Mouse (Mus musculus): ENCODE measurements around the gene Ptbp1. TPM values are rescaled to one million over a fixed set of nuclear protein-coding genes. Genes with fewer than 3 reads are reported as not detected.
"Not testable (repeated sequence)": the region's sequence is repeated elsewhere in the genome, so short reads cannot be mapped to it uniquely, and the experiment has no call there.

Ptbp1 gene
- total and polyA plus RNA-seq, 3 experiments: 43.9 to 51.8 (median 47.5) TPM

DNA sequence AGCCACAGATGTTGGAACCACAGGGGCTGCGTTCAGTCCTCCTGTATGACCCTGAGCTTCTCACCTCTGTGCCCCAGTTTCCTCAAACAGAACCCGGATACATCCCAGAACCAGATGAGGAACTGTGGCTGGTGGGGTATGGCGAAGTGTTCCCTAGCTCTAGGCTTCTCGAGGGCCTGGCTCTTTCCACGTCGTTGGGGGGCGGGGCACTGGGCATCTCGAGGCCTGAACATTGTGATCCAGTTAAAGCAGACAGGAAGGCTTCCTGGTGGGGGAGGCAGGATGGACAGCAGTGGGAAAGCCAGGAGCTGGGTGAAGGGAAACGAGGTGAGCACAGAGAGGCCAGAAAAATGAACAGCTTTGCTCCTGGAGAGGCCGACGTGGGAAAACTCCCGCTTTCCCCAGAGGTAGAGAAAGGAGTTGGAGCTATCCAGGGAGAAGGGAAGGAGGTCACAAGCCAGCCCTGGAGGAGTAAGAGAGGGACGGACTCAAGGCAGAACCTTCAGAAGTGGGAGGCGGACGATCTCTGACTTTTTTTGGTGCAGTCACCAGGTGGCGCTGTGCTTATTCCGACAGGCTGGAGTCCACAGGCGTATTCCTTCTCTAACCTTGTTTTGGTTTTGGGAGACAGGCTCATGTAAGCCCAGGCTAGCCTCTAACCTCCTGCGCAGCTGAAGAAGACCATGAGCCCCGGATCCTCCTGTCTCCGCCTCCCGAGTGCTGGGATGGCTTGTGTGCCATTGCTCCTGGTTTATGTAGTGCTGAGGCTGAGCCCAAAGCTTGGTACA is 29.3 kb downstream of the Ptbp1 start:
- Histone ChIP-seq H3K27ac (no peak overlapping the region; the same call in 1 of the 2 replicates), H3K4me1 (ENCODE audit: control insufficient read depth, insufficient read depth, low read length) (no peaks in the 10 kb centered on the region), H3K36me3 (ENCODE audit: control insufficient read depth, insufficient read depth, low read length) (no peaks in the 10 kb centered on the region), H3K27me3 (ENCODE audit: control insufficient read depth, insufficient read depth, low read length) (no peaks in the 10 kb centered on the region), H3K79me2 (replicated peaks; ENCODE audit: control insufficient read depth, insufficient read depth, low read length) (no peaks in the 10 kb centered on the region), H3K4me3 (no peak overlapping the region), H3K9ac (ENCODE audit: low read depth, low read length) (no peak overlapping the region)
- TF ChIP-seq POLR2A (IDR thresholded peaks at IDR 0.05; ENCODE audit: insufficient read depth, low read depth, low read length): no peak
- peak; percentile 91 for TF ChIP-seq CTCF (IDR thresholded peaks at IDR 0.05)
- TF ChIP-seq EP300 (IDR thresholded peaks at IDR 0.05; ENCODE audit: insufficient read depth, low read depth, low read length): peak; percentile 66; the same call in 1 of the 2 replicates
- DNase-seq: peak; percentile 76 to 84
- intact Hi-C loops (cut with DNase I): loop anchor here (1.0 to 5.0 kb wide), 3 partner anchors 27 to 51 kb away; no protein-coding TSS in a partner anchor
- 23% methylated on average over 22 of the region's 22 CpGs for WGBS

DNA sequence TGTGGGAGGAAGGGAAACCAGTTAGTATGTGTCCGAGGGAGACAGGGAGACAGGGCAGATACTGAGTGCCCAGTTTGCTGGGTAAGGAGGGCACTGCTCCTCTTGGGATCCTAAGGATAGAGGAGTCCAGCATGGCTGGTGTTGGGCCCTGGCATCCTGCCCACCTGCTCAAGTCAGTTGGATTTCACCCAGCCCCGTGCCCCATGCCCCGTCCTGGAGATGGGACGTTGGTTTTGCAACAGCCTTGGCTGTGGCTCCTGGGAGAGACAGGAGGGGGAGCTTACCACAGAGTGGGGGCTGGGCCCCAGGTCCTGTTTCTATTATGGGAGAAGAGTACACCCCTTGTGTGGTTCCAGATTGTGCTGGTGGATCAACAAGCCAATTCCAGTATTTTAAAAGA is 30.2 kb downstream of the Ptbp1 start:
- Histone ChIP-seq H3K27ac (no peak overlapping the region; the same call in 1 of the 2 replicates), H3K79me2 (replicated peaks; ENCODE audit: control insufficient read depth, insufficient read depth, low read length) (no peaks in the 10 kb centered on the region), H3K36me3 (ENCODE audit: control insufficient read depth, insufficient read depth, low read length) (no peaks in the 10 kb centered on the region), H3K9ac (ENCODE audit: low read depth, low read length) (no peak overlapping the region), H3K4me3 (no peak overlapping the region), H3K27me3 (ENCODE audit: control insufficient read depth, insufficient read depth, low read length) (no peaks in the 10 kb centered on the region), H3K4me1 (ENCODE audit: control insufficient read depth, insufficient read depth, low read length) (no peaks in the 10 kb centered on the region)
- TF ChIP-seq POLR2A (IDR thresholded peaks at IDR 0.05; ENCODE audit: insufficient read depth, low read depth, low read length) (no peak), EP300 (IDR thresholded peaks at IDR 0.05; ENCODE audit: insufficient read depth, low read depth, low read length) (no peak), CTCF (IDR thresholded peaks at IDR 0.05) (no peak)
- 39% methylated on average over 4 of the region's 4 CpGs for WGBS
- intact Hi-C loops (cut with DNase I): loop anchor here (5.0 kb wide), 1 partner anchor 52 kb away; no protein-coding TSS in a partner anchor
- peak; percentile 79 to 86 for DNase-seq

GRCm38 (mm10) chr10:79884938-79885337 is 30.7 kb downstream of the Ptbp1 start:
- DNase-seq; H3K36me3 ChIP-seq (ENCODE audit: control insufficient read depth, insufficient read depth, low read length); H3K9ac ChIP-seq (ENCODE audit: low read depth, low read length); H3K4me1 ChIP-seq (ENCODE audit: control insufficient read depth, insufficient read depth, low read length); H3K4me3 ChIP-seq; H3K27me3 ChIP-seq (ENCODE audit: control insufficient read depth, insufficient read depth, low read length); H3K27ac ChIP-seq; H3K79me2 ChIP-seq (replicated peaks; ENCODE audit: control insufficient read depth, insufficient read depth, low read length): not testable (repeated sequence)
- WGBS: 52% methylated on average over 3 of the region's 3 CpGs
- intact Hi-C loops (cut with DNase I): loop anchor here (5.0 kb wide), 1 partner anchor 53 kb away; no protein-coding TSS in a partner anchor

DNA sequence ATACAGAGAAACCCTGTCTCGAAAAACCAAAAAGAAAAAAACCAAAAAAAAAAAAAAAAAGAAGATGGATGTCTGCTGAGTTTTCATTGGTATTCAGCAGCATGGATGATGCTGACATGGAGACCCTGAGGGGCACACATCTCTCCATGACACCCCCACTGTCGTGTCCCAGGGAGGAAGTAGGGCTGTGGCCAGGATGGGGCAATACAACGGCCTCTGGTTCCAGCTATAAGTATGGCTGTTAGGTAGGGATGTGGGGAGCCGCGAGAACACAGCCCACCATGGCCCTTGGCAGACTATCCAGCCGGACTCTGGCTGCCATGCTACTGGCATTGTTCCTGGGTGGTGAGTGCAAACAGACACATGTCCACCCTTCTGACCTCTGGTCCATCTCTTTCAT is 31.8 kb downstream of the Ptbp1 start, which contains the start of gene Elane:
Gene Elane (plus strand): TSS at position 194 of the 400 bp plus-strand sequence.
- TF ChIP-seq CTCF (IDR thresholded peaks at IDR 0.05) (no peak), EP300 (IDR thresholded peaks at IDR 0.05; ENCODE audit: insufficient read depth, low read depth, low read length) (no peak), POLR2A (IDR thresholded peaks at IDR 0.05; ENCODE audit: insufficient read depth, low read depth, low read length) (no peak)
- intact Hi-C loops (cut with DNase I): no loop called here
- WGBS: 73% methylated on average over 6 of the region's 6 CpGs

GRCm38 (mm10) chr10:79886611-79887010 is 32.4 kb downstream of the Ptbp1 start:
- no peak for TF ChIP-seq EP300 (IDR thresholded peaks at IDR 0.05; ENCODE audit: insufficient read depth, low read depth, low read length)
- no peak for TF ChIP-seq CTCF (IDR thresholded peaks at IDR 0.05)
- TF ChIP-seq POLR2A (IDR thresholded peaks at IDR 0.05; ENCODE audit: insufficient read depth, low read depth, low read length): no peak
- WGBS: 82% methylated on average over 8 of the region's 8 CpGs
- intact Hi-C loops (cut with DNase I): no loop called here
- Histone ChIP-seq H3K27ac (no peak overlapping the region), H3K4me1 (ENCODE audit: control insufficient read depth, insufficient read depth, low read length) (no peaks in the 10 kb centered on the region), H3K79me2 (replicated peaks; ENCODE audit: control insufficient read depth, insufficient read depth, low read length) (no peaks in the 10 kb centered on the region), H3K36me3 (ENCODE audit: control insufficient read depth, insufficient read depth, low read length) (no peaks in the 10 kb centered on the region), H3K9ac (ENCODE audit: low read depth, low read length) (no peak overlapping the region), H3K4me3 (no peak overlapping the region), H3K27me3 (ENCODE audit: control insufficient read depth, insufficient read depth, low read length) (no peaks in the 10 kb centered on the region)
- no peak for DNase-seq

More for the DNA sequence above, 31.8 kb downstream of the Ptbp1 start, which contains the start of gene Elane:
- H3K4me1 ChIP-seq (ENCODE audit: control insufficient read depth, insufficient read depth, low read length): no peaks in the 10 kb centered on the region
- H3K27ac ChIP-seq: no peak within 1 kb of the TSS
- H3K9ac ChIP-seq (ENCODE audit: low read depth, low read length): no peak within 1 kb of the TSS
- H3K79me2 ChIP-seq (replicated peaks; ENCODE audit: control insufficient read depth, insufficient read depth, low read length): no peaks in the 10 kb centered on the region
- no peaks in the 10 kb centered on the region for H3K27me3 ChIP-seq (ENCODE audit: control insufficient read depth, insufficient read depth, low read length)
- H3K36me3 ChIP-seq (ENCODE audit: control insufficient read depth, insufficient read depth, low read length): no peaks in the 10 kb centered on the region
- no peak within 1 kb of the TSS for H3K4me3 ChIP-seq
- no peak for DNase-seq

DNA sequence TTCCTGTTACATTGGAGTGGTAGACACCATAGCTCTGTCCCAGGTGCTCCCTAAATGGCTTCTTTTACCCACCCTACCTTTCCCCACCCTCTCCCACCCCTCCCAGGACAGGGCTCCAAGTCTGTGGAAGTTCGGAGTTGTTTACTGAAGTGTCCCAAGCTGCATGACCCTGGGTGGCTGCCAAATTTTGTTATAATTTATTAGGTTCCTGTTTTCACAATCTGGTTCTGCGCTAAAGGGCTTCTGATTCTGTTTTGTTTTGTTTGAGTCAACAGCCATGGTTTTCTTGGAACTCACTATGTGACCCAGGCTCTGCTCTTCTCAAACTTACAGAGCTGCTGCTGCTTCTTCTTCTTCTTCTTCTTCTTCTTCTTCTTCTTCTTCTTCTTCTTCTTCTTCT is 35.2 kb downstream of the Ptbp1 start:
- Histone ChIP-seq H3K27me3 (ENCODE audit: control insufficient read depth, insufficient read depth, low read length) (no peaks in the 10 kb centered on the region), H3K27ac (no peak overlapping the region), H3K4me1 (ENCODE audit: control insufficient read depth, insufficient read depth, low read length) (no peaks in the 10 kb centered on the region), H3K4me3 (no peak overlapping the region), H3K9ac (ENCODE audit: low read depth, low read length) (no peak overlapping the region), H3K79me2 (replicated peaks; ENCODE audit: control insufficient read depth, insufficient read depth, low read length) (no peaks in the 10 kb centered on the region), H3K36me3 (ENCODE audit: control insufficient read depth, insufficient read depth, low read length) (no peaks in the 10 kb centered on the region)
- no peak for DNase-seq
- 43% methylated on average over 2 of the region's 2 CpGs for WGBS
- intact Hi-C loops (cut with DNase I): no loop called here
- TF ChIP-seq POLR2A (IDR thresholded peaks at IDR 0.05; ENCODE audit: insufficient read depth, low read depth, low read length): no peak
- no peak for TF ChIP-seq CTCF (IDR thresholded peaks at IDR 0.05)
- TF ChIP-seq EP300 (IDR thresholded peaks at IDR 0.05; ENCODE audit: insufficient read depth, low read depth, low read length): no peak

All from heart, adult 2 months (tissue).